Mouse (Mus musculus) macrophage (primary cell): ENCODE results near the gene Srgap1. TPM values are rescaled to one million over a fixed set of nuclear protein-coding genes. Genes with fewer than 3 reads are reported as not detected.

Experiments
- H3K27ac ChIP-seq: fragments of 350-480 bp; formaldehyde crosslinking; 2 replicates; pipeline ENCODE4 v1.9.0; 2021
- H3K36me3 ChIP-seq: fragments of 350-480 bp; formaldehyde crosslinking; 2 replicates; pipeline ENCODE4 v1.9.0; 2021; ENCODE audit errors: inconsistent target
- H3K4me3 ChIP-seq: fragments of 350-480 bp; formaldehyde crosslinking; 2 replicates; pipeline ENCODE4 v1.9.0; 2021; ENCODE audit errors: inconsistent target
- H3K79me2 ChIP-seq: fragments of 350-480 bp; formaldehyde crosslinking; 2 replicates; pipeline ENCODE4 v1.9.0; 2021; ENCODE audit errors: inconsistent target
- WGBS: methylation state at CpG from one replicate; pipeline ENCODE4 v1.1.7; 2026; ENCODE audit warnings: inconsistent platforms; ENCODE audit not compliant: missing documents; 5-methylcytosine and 5-hydroxymethylcytosine counted together
- polyA plus RNA-seq: library from polyadenylated mRNA; stranded (reverse); fragments of 250-400 nt; gene quantifications from 3 replicates; pipeline ENCODE4 v1.2.4, GENCODE M21; 2018; ENCODE audit warnings: inconsistent platforms

Gene Srgap1
- polyA plus RNA-seq, 1 experiment from 2014 or later: 0.03 TPM

GRCm38 (mm10) chr10:121822674-121823073 lies 224.4 kb downstream of the Srgap1 start:
- no peak overlapping the region for H3K4me3 ChIP-seq
- no peak overlapping the region for H3K27ac ChIP-seq
- 80% methylated on average over 5 of the region's 5 CpGs for WGBS
- no peaks in the 10 kb centered on the region for H3K79me2 ChIP-seq
- H3K36me3 ChIP-seq: no peaks in the 10 kb centered on the region

- Histone ChIP-seq H3K36me3 (no peaks in the 10 kb centered on the region), H3K4me3 (no peak overlapping the region), H3K27ac (no peak overlapping the region), H3K79me2 (no peaks in the 10 kb centered on the region)
- 23% methylated on average over 7 of the region's 7 CpGs for WGBS
Measured at GRCm38 (mm10) chr10:121820846-121821245, 226.3 kb downstream of the Srgap1 start.

GRCm38 (mm10) chr10:121817983-121818382 lies 229.1 kb downstream of the Srgap1 start:
- Histone ChIP-seq H3K27ac (no peak overlapping the region), H3K36me3 (no peaks in the 10 kb centered on the region), H3K4me3 (no peak overlapping the region), H3K79me2 (no peaks in the 10 kb centered on the region)
- WGBS: 95% methylated on average over 7 of the region's 7 CpGs

- H3K36me3 ChIP-seq: no peaks in the 10 kb centered on the region
- no peak overlapping the region for H3K4me3 ChIP-seq
- no peak overlapping the region for H3K27ac ChIP-seq
- WGBS: 97% methylated on average over 11 of the region's 11 CpGs
- no peaks in the 10 kb centered on the region for H3K79me2 ChIP-seq
Measured at GRCm38 (mm10) chr10:121807771-121808170, 239.3 kb downstream of the Srgap1 start.

GRCm38 (mm10) chr10:121806806-121807205 lies 240.3 kb downstream of the Srgap1 start:
- 96% methylated on average over 11 of the region's 11 CpGs for WGBS

GRCm38 (mm10) chr10:121805933-121806341 lies 241.2 kb downstream of the Srgap1 start:
- no peaks in the 10 kb centered on the region for H3K36me3 ChIP-seq
- no peak overlapping the region for H3K27ac ChIP-seq
- 95% methylated on average over 11 of the region's 11 CpGs for WGBS
- H3K4me3 ChIP-seq: no peak overlapping the region
- H3K79me2 ChIP-seq: no peaks in the 10 kb centered on the region

More at GRCm38 (mm10) chr10:121806806-121807205, 240.3 kb downstream of the Srgap1 start:
- Histone ChIP-seq H3K27ac (no peak overlapping the region), H3K36me3 (no peaks in the 10 kb centered on the region), H3K4me3 (no peak overlapping the region), H3K79me2 (no peaks in the 10 kb centered on the region)

GRCm38 (mm10) chr10:121804551-121804950 lies 242.6 kb downstream of the Srgap1 start:
- Histone ChIP-seq H3K79me2 (no peaks in the 10 kb centered on the region), H3K27ac (no peak overlapping the region), H3K4me3 (no peak overlapping the region), H3K36me3 (no peaks in the 10 kb centered on the region)
- 91% methylated on average over 13 of the region's 13 CpGs for WGBS

GRCm38 (mm10) chr10:121800041-121800440 lies 247.1 kb downstream of the Srgap1 start:
- H3K4me3 ChIP-seq: no peak overlapping the region
- no peak overlapping the region for H3K27ac ChIP-seq
- no peaks in the 10 kb centered on the region for H3K36me3 ChIP-seq
- no peaks in the 10 kb centered on the region for H3K79me2 ChIP-seq
- 88% methylated on average over 13 of the region's 13 CpGs for WGBS

GRCm38 (mm10) chr10:121796027-121796802 lies 250.9 kb downstream of the Srgap1 start:
- Histone ChIP-seq H3K36me3 (no peaks in the 10 kb centered on the region), H3K79me2 (no peaks in the 10 kb centered on the region), H3K27ac (no peak overlapping the region), H3K4me3 (no peak overlapping the region; the same call in 1 of the 2 replicates)
- 24% methylated on average over 8 of the region's 8 CpGs for WGBS

GRCm38 (mm10) chr10:121794486-121794885 lies 252.6 kb downstream of the Srgap1 start:
- Histone ChIP-seq H3K4me3 (no peak overlapping the region), H3K36me3 (no peaks in the 10 kb centered on the region), H3K27ac (no peak overlapping the region), H3K79me2 (no peaks in the 10 kb centered on the region)
- WGBS: 94% methylated on average over 12 of the region's 12 CpGs

- Histone ChIP-seq H3K4me3 (no peak overlapping the region), H3K27ac (no peak overlapping the region), H3K79me2 (no peaks in the 10 kb centered on the region), H3K36me3 (no peaks in the 10 kb centered on the region)
- 93% methylated on average over 17 of the region's 17 CpGs for WGBS
Measured at GRCm38 (mm10) chr10:121792661-121793060, 254.5 kb downstream of the Srgap1 start.

- no peak overlapping the region for H3K4me3 ChIP-seq
- H3K27ac ChIP-seq: no peak overlapping the region
- no peaks in the 10 kb centered on the region for H3K36me3 ChIP-seq
- no peaks in the 10 kb centered on the region for H3K79me2 ChIP-seq
- WGBS: 81% methylated on average over 6 of the region's 6 CpGs
Measured at GRCm38 (mm10) chr10:121790078-121790477, 257.0 kb downstream of the Srgap1 start.

GRCm38 (mm10) chr10:121788536-121788935 lies 258.6 kb downstream of the Srgap1 start:
- no peaks in the 10 kb centered on the region for H3K36me3 ChIP-seq
- H3K79me2 ChIP-seq: no peaks in the 10 kb centered on the region
- WGBS: 95% methylated on average over 3 of the region's 3 CpGs
- H3K4me3 ChIP-seq: no peak overlapping the region
- H3K27ac ChIP-seq: no peak overlapping the region

GRCm38 (mm10) chr10:121781159-121781558 lies 266.0 kb downstream of the Srgap1 start:
- H3K36me3 ChIP-seq: no peaks in the 10 kb centered on the region
- H3K4me3 ChIP-seq: no peak overlapping the region
- no peak overlapping the region for H3K27ac ChIP-seq
- H3K79me2 ChIP-seq: no peaks in the 10 kb centered on the region
- 43% methylated on average over 14 of the region's 14 CpGs for WGBS

GRCm38 (mm10) chr10:121775990-121776389 lies 271.1 kb downstream of the Srgap1 start:
- Histone ChIP-seq H3K4me3 (no peak overlapping the region), H3K79me2 (no peaks in the 10 kb centered on the region), H3K36me3 (no peaks in the 10 kb centered on the region), H3K27ac (no peak overlapping the region)
- WGBS: 80% methylated on average over 3 of the region's 3 CpGs
